Mouse (Mus musculus) gastrocnemius, postnatal 10 days (tissue): ENCODE results near the gene Tnfrsf19. TPM values are rescaled to one million over a fixed set of nuclear protein-coding genes. Genes with fewer than 3 reads are reported as not detected.

Experiments used
- DNase-seq: peaks from one replicate; pipeline ENCODE4 v3.0.0; 2021; ENCODE audit warnings: mixed read lengths
- total RNA-seq, 2 experiments: library from RNA; stranded (reverse); gene quantifications; 2 replicates each; pipeline ENCODE4 v1.2.3; 2021

Gene Tnfrsf19
- total RNA-seq, 2 experiments from 2014 or later, result 7.6 to 12.6 TPM

- no peak for DNase-seq
Observed at GRCm38 (mm10) chr14:60964016-60964810, 82.1 kb downstream of the Tnfrsf19 start.

- DNase-seq, result no peak
Observed at GRCm38 (mm10) chr14:60957611-60958157, 88.6 kb downstream of the Tnfrsf19 start.

GRCm38 (mm10) chr14:60937481-60938039, 108.7 kb downstream of the Tnfrsf19 start:
- no peak for DNase-seq

GRCm38 (mm10) chr14:60935705-60936104, 110.6 kb downstream of the Tnfrsf19 start:
- no peak for DNase-seq

- DNase-seq, result no peak
Observed at GRCm38 (mm10) chr14:60926011-60926410, 120.3 kb downstream of the Tnfrsf19 start.

GRCm38 (mm10) chr14:60916661-60917060, 129.6 kb downstream of the Tnfrsf19 start:
- no peak for DNase-seq

Other genes with a start within 250 kb of the Tnfrsf19 start
- 10 to 100 TPM; 33.4 to 39.3 TPM for gene Sacs, start 92.0 kb upstream of the Tnfrsf19 start, total RNA-seq
- 100 to 1,000 TPM; 168 to 184 TPM for gene Sgcg, start 212.0 kb upstream of the Tnfrsf19 start, total RNA-seq